Mouse (Mus musculus): Measurements from ENCODE around the gene Nfe2l3. TPM values are rescaled to one million over a fixed set of nuclear protein-coding genes. Genes with fewer than 3 reads are reported as not detected.

Nfe2l3 gene
- total RNA-seq, 2 experiments from 2014 or later: not detected

DNA sequence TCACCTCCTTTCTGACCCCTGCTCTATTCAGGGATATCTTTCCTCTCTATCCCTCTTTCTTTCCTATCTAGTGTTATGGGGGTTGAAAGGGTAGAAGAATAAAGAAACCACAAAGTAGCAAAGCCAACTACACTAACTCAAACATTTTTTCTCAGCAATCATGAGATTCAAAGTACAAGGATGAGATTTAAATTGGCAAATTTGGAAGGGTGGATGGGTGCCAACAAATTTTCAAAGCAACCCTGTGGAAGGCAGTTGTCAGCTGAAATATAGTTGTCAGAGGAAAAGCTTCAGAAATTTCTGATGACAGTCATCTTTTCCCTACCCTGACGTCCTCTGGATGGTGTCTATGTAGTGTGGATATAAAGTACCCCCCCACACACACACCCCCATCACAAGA, 16.0 kb upstream of the Nfe2l3 start:
- H3K4me3 ChIP-seq: no peak overlapping the region
- intact Hi-C loops (cut with DNase I): no loop called here
- no peak for TF ChIP-seq CTCF (IDR thresholded peaks at IDR 0.05)
- DNase-seq: no peak
- no peak overlapping the region for H3K27ac ChIP-seq

DNA sequence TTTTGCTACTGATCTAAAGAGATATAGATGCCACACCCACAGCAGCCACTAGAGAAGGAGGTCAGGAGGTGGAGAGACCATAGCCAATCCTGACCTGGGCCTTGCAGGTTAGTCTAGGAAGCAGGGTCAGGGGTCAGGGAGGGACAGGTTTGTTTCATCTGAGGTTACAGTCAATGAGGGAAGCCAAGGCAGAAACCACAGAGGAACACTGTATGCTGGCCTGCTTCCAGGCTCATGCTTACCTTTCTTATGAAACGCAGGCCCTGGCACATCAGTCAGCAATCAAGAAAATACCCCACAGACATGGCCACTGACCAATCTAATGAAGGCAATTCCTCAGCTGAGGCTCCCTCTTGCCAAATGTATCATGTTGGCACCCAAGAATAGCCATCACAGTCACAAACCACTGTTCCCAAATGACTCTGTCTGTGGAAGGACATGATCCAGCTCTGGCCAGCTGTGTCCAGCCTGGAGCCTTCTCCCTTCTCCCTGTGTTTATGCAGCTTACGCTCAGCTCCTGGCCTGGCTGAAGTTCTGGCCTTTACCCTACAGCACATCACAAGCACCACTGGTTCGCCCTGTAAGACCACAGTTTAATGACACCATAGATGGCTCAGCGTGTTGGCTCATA, 15.0 kb upstream of the Nfe2l3 start:
- intact Hi-C loops (cut with DNase I): no loop called here
- TF ChIP-seq CTCF (IDR thresholded peaks at IDR 0.05): no peak

DNA sequence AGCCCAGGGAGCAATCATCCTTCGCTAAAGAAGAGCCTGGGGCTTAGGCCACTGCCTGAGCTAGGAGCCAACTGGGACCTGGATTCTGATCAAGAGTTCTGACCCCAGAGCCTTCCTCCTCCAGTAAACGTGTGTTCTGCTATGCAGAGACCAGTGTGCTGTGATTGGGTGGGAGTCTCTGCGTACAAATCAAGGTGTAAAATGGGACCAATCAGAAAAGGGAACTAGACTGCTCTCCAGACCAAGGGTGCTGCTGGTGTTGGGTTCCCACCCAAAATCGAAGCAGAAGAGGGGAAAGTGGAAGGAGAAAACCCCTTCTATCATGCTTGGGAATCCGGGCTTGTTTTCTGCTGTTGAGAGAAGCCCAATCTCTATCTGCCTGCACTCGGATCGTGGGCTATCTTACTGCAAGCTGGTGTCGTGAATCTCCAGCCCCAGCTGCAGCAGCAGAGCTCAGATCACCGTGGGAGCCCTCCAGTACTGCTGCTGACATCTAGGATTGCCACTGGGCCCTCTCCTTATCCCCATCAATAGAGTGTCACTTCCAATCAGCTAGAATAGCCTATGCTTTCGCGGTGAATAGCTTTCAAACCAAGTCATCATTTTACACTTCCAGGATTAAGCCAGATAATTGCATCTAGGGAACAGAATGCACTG, 8.9 kb upstream of the Nfe2l3 start:
- no peak overlapping the region for H3K27ac ChIP-seq
- intact Hi-C loops (cut with DNase I): no loop called here
- no peak overlapping the region for H3K4me3 ChIP-seq
- no peak for TF ChIP-seq CTCF (IDR thresholded peaks at IDR 0.05)
- no peak for DNase-seq

More for the DNA sequence above, 15.0 kb upstream of the Nfe2l3 start:
- no peak for DNase-seq
- Histone ChIP-seq H3K27ac (no peak overlapping the region), H3K4me3 (no peak overlapping the region)

DNA sequence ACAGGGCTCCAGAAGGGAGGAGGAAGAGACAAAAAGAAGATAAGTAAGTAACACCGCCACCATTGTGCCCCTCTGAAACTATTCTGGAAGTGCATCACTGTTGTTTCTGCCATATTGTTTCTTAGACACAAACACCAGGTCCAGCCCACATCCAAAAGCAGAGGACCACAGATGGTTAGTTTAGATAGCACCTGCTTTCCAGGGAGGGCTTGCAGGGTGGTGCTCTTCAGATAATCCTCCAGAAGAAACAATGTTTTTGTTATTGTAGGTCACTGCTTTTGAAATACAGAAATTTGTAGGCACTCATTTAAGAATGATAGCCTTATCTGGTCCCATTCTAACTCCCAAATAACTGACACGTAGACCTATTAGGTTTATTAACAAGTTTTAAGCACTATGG, 7.9 kb upstream of the Nfe2l3 start:
- no peak for TF ChIP-seq CTCF (IDR thresholded peaks at IDR 0.05)
- no peak overlapping the region for H3K4me3 ChIP-seq
- no peak overlapping the region for H3K27ac ChIP-seq
- DNase-seq: no peak
- intact Hi-C loops (cut with DNase I): no loop called here

DNA sequence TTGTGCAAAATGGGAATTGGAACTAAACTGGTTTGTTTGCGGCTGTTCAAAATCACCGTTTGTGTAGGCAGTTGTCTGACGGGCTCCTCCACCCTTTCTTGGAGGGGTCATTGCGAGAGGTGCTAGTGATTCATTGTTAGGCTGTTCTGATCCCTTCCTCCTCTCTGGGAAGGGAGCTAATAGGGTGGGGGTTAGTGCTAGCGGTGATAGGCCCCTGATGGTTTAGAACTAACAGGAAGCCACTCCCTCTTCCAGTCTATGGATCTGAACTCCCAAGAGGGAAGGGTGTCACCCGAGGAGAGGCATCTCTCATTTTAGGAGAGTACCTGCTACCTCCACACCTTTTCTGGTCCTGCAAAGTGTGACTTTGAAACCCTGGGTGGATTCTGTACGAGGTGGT, 1.8 kb downstream of the Nfe2l3 start:
- no peak overlapping the region for H3K4me3 ChIP-seq
- TF ChIP-seq CTCF (IDR thresholded peaks at IDR 0.05): no peak
- intact Hi-C loops (cut with DNase I): no loop called here

DNA sequence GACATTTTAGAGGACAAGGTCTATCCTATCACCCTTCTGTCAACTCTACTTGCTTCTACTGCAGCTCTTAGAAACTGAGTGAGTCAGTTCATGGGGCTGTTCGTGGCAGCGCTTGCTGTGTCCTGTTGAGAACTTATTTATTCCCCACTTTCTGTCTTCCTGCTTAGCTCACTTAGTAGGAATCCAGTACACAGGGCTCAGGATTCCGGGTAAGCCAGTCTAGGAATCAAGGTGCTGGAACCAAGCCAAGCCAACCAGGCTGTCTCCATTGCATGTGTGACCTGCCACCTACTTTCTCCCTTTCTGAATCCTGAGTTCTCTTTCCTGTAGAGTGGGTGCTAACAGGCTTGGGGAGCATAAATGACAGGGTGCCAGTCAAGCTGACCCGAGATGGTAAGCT, 5.2 kb downstream of the Nfe2l3 start:
- DNase-seq: no peak
- intact Hi-C loops (cut with DNase I): no loop called here
- Histone ChIP-seq H3K4me3 (no peak overlapping the region), H3K27ac (no peak overlapping the region)
- TF ChIP-seq CTCF (IDR thresholded peaks at IDR 0.05): no peak

More for the DNA sequence above, 1.8 kb downstream of the Nfe2l3 start:
- no peak overlapping the region for H3K27ac ChIP-seq
- no peak for DNase-seq

DNA sequence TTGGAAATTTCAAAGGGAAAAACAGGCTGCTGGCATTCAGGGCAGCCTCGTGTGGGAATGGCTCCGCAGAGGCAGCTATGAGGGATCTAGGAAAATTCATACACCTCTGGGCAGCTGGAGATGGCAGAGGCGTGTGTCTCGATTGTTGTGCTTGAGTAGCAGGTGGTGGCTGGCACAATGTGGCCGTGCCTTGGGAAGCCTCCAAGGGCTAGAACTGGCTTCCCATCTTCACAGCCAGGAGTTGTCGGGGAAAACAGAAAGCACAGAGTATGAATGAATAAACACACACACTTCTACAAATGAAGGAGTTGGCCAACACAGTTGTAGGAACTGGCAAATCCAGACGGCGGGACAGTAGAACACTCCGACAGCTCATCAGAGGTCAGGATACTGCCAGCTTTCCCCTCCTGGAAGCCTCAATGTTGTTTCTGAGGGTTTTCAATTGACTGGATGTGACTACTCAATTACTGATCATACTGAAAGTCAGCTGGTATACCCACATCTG, 6.4 kb downstream of the Nfe2l3 start:
- intact Hi-C loops (cut with DNase I): no loop called here
- no peak overlapping the region for H3K27ac ChIP-seq

DNA sequence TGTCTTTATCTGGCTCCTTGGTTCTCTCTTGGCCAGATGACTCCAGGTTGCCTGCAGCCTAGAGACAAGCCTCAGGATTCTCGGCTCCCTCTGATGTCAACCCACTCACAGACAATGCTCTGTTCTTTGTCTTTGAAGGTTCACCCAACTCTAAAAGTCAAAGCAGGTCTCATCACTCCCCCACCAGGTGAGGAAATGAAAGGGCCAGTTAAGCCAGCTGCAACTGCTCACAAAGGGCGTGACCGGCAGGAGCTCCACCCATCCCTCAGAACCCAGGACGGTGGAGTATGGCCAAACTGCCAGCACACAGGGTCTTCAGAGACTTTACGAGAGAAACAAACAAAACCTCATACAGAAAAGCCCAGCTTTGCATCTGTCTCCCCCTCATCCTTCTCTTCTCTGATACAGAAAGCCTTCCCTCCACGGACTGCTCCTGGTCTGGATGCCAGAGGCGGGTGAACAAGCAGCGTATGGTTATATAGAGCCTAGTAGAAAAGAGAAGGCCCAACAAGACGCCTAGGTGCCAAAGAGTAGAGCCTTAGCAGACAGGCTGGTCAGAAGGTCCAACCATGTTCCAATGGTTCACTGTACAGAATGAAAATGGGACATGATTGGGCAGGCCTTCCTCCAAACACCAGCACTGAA, 9.8 kb downstream of the Nfe2l3 start:
- no peak overlapping the region for H3K27ac ChIP-seq
- TF ChIP-seq CTCF (IDR thresholded peaks at IDR 0.05): no peak
- intact Hi-C loops (cut with DNase I): no loop called here
- no peak overlapping the region for H3K4me3 ChIP-seq
- no peak for DNase-seq

More for the DNA sequence above, 6.4 kb downstream of the Nfe2l3 start:
- DNase-seq: no peak
- TF ChIP-seq CTCF (IDR thresholded peaks at IDR 0.05): no peak
- no peak overlapping the region for H3K4me3 ChIP-seq

DNA sequence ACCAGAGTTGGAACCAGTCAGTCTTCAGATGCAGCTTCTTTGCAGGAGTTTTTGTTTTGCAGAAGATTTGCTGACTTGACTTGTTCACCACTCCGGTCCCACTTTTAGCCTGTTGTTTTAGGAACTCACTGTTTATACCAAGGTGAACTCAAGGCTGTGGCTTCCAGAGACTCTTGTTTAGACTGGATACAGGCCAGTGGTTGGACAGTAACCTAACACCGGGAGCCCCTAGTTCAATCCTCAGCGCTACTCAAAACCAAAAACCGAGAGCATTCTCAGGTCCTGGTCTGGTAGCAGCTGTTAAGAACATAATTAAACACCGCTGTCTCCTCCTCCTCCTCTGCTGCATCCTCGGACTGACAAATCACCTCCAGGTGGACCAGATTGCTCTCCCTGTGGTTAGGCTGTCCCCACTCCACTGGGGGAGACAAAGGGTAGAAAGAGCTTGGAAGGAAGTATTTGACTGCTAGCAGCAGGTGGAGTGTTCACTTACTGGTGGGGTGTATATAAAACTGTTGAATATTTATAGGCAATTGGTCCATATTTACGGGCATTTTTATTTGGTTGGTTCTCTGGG, 20.5 kb downstream of the Nfe2l3 start:
- Histone ChIP-seq H3K4me3 (no peak overlapping the region), H3K27ac (no peak overlapping the region)
- no peak for DNase-seq
- intact Hi-C loops (cut with DNase I): no loop called here
- no peak for TF ChIP-seq CTCF (IDR thresholded peaks at IDR 0.05)

DNA sequence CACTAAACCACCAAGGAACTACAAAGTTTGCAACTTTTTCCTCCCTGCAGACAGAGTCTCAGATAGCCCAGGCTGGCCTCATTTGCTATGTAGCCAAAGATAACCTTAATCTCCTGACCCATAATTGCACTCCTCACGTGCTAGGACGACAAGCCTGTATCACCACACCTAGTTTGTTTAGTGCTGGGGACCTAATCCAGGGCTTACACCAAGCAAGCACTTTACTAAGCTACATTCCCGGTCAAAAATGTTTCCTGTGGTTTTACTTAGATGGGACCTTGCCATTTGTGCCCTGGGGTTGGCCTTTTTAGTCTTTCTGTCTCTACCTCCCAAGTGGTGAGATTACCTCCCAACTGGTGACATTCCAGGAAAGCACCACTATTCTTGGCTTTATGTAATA, 22.5 kb downstream of the Nfe2l3 start:
- no peak for DNase-seq
- intact Hi-C loops (cut with DNase I): no loop called here
- H3K27ac ChIP-seq: no peak overlapping the region
- no peak for TF ChIP-seq CTCF (IDR thresholded peaks at IDR 0.05)
- H3K4me3 ChIP-seq: no peak overlapping the region

DNA sequence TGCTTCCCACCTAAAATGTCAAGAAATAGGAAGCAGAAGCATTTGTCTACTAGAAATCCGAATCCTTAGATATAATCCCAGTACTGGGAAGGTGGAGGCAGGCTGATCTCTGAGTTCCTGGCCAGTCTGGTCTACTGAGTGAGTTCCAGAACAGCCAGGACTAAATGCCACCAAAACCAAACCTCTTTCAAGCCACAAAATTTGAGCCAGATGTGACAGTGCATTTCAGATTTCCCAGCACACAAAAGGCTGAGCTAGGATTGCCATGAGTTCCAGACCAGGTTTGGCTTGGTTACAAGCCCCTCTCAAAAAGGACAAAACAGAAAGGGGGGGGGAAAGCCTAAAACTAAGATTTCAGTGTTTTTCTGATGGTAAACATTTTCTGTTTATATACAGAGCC, 23.7 kb downstream of the Nfe2l3 start:
- intact Hi-C loops (cut with DNase I): no loop called here
- TF ChIP-seq CTCF (IDR thresholded peaks at IDR 0.05): no peak
- H3K4me3 ChIP-seq: no peak overlapping the region
- no peak for DNase-seq
- H3K27ac ChIP-seq: no peak overlapping the region

DNA sequence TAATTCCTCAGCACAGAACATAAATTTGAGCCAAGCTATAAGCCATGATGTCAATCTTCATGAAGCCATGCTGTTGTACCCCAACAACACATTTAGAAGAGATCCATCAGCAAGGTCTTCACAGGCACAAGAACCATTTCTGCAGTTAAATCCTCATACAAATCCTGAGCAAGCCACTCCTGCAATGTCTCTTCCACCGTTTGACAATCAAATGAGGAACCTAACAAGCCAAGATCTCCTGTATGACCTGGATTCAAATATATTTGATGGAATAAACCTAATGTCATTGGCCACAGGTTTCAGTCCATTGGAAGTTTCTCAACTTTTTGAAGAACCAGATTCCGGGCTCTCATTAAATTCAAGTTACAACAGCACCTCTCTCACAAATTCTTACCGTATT, 24.8 kb downstream of the Nfe2l3 start:
- no peak for TF ChIP-seq CTCF (IDR thresholded peaks at IDR 0.05)
- Histone ChIP-seq H3K4me3 (no peak overlapping the region), H3K27ac (no peak overlapping the region)
- intact Hi-C loops (cut with DNase I): no loop called here
- no peak for DNase-seq

DNA sequence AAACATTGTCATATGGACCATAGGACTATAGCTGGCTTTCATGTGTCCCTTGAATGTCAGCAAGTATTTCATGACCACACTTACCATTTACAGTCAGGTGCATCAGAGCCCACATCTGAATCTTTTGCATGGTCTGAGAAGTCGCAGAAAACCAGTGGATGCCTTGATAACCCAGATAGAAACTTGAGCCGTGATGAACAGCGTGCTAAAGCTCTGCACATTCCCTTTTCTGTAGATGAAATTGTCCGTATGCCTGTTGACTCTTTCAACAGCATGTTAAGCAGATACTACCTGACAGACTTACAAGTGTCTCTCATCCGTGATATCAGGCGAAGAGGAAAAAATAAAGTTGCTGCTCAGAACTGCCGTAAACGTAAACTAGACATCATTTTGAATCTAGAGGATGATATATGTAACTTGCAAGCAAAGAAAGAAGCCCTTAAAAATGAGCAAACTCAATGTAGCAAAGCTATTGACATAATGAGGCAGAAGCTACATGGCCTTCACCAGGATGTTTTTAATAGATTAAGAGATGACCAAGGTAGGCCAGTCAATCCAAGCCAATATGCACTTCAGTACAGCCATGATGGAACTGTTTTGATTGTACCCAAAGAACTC, 25.4 kb downstream of the Nfe2l3 start:
- intact Hi-C loops (cut with DNase I): no loop called here
- no peak for DNase-seq
- TF ChIP-seq CTCF (IDR thresholded peaks at IDR 0.05): no peak

More for the DNA sequence above, 25.4 kb downstream of the Nfe2l3 start:
- Histone ChIP-seq H3K27ac (no peak overlapping the region), H3K4me3 (no peak overlapping the region)
